Mouse (Mus musculus) cortical plate, adult 2 months (tissue): Measurements from ENCODE around the gene Lsg1. TPM values are rescaled to one million over a fixed set of nuclear protein-coding genes. Genes with fewer than 3 reads are reported as not detected.
A peak's percentile ranks its signal among the peaks of the same experiment; 100 is the strongest.

ENCODE experiments used
- H3K27ac ChIP-seq: fragments of 200-500 bp; 2 replicates; pipeline ENCODE4 v1.5.1; 2012; ENCODE audit warnings: low read length, control low read depth, inconsistent platforms; ENCODE audit not compliant: insufficient read depth
- H3K4me1 ChIP-seq: fragments of 200-500 bp; 2 replicates; pipeline ENCODE4 v1.6.1; 2011; ENCODE audit warnings: low read length; ENCODE audit not compliant: control insufficient read depth, insufficient read depth
- H3K4me3 ChIP-seq: fragments of 200-500 bp; 2 replicates; pipeline ENCODE4 v1.5.1; 2011; ENCODE audit warnings: mild to moderate bottlenecking, low read length, control low read depth; ENCODE audit not compliant: insufficient read depth
- CTCF ChIP-seq: fragments of 200-500 bp; IDR thresholded peaks from 2 replicates; pipeline ENCODE4 v1.5.1; 2011; ENCODE audit warnings: mild to moderate bottlenecking, control low read depth, low read length; ENCODE audit not compliant: insufficient read depth; ENCODE audit errors: extremely low read depth
- POLR2A ChIP-seq: fragments of 200-500 bp; IDR thresholded peaks from 2 replicates; pipeline ENCODE4 v1.6.1; 2011; ENCODE audit warnings: mild to moderate bottlenecking, low read length, control low read depth; ENCODE audit not compliant: insufficient read depth; ENCODE audit errors: extremely low read depth
- polyA plus RNA-seq: library from polyadenylated mRNA; depleted of rRNA; stranded (reverse); fragments of >200 nt; gene quantifications from 2 replicates; pipeline ENCODE4 v1.2.3, GENCODE M21; 2012

Gene Lsg1
- polyA plus RNA-seq, 1 experiment: 17.6 TPM

DNA sequence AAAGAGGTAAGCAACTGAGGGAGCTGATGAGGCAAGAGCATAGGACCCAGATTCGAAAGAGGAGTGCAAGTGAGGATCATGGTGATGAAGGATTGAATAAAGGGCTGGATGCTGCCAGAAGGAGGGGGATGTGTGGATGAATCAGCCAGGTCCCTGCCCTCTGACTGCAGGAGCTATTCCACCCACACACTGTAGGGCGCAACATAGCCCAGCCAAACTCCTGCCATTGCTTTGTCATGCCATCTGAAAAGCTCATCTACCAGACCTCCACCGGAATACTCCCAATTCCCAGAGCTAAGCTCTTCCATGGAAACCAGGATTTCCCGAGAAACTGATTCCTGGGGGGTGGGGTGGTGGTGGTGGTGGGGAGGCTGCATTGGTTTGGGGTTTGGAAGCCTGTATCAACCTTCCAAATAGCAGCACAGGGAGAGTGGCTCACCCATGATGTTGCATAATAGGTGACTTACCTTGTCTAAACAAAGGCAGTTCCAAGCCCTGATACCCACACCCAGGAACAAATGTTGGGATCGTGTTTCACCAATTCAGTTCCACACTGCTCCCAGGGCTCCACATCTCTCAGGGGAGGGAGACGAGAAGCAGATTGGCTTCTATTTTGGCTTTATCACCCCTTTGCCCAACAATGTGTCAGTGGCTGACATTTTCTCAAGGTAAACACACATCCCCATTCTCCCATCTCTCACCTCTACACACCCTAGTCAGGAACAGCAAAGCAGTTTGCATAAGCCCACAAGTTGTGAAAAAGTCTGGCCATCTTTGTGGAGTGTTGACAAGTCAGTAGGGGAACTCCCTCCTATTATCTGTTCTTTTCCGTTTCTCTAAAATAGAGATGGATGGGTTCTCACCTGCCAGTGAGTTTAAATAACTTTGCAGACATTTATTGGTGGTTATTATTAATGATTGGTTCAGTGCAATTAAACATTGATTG is 3.1 kb upstream of the Lsg1 start:
- no peak overlapping the region for H3K27ac ChIP-seq
- no peak overlapping the region for H3K4me3 ChIP-seq
- TF ChIP-seq CTCF (no peak), POLR2A (no peak)
- H3K4me1 ChIP-seq: no peaks in the 10 kb centered on the region; the same call in 1 of the 2 replicates

DNA sequence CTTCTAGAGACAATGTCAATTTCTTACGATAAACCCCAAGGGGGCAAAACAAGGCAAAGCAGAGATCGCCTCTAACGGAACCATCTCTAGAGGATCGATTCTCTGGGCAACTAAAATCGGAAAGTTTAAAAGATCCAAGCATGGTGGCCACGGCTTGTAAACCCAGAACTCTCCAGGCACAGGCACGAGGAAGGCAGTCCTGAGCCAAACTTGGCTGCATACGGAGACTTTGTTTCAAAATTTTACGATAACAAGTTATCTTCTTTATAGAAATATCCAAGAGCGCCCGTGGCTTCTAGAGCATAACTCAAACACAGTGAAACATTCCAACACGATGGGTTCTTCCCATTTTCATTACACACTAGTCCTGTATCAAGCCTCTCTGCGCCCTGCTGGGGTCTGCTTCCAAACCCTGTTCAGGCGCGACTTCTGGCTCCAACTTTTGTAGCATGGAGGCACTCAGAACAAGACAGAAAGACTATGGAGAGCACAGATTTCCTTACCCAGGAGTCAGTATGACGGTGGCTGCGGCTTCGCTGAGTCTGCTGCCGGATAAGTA is 378 bp downstream of the Lsg1 start:
- TF ChIP-seq CTCF: no peak
- TF ChIP-seq POLR2A: no peak
- Histone ChIP-seq H3K27ac (no peak overlapping the region), H3K4me1 (no peaks in the 10 kb centered on the region; the same call in 1 of the 2 replicates), H3K4me3 (peak overlapping the region; percentile 73)

DNA sequence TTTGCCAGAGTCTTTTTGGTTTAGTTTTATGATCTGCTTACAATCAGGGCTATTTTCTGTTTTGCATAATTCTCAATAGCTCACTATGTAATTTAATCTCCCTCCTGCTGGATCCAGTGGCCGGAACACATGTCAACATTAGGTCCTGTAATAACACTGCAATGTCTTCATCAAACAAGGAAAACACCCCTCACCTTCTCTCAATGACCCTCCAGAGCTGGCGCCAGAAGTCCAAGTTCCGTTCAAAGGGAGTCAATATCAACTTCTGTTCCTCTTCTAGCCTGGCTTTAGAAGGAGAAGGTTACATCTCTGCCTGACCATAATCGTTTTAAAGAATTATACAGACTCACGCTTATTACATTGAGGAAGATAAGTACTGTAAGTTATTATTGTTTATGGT is 6.6 kb downstream of the Lsg1 start:
- TF ChIP-seq POLR2A: no peak
- no peak for TF ChIP-seq CTCF
- Histone ChIP-seq H3K4me1 (no peaks in the 10 kb centered on the region), H3K4me3 (no peak overlapping the region), H3K27ac (no peak overlapping the region)

DNA sequence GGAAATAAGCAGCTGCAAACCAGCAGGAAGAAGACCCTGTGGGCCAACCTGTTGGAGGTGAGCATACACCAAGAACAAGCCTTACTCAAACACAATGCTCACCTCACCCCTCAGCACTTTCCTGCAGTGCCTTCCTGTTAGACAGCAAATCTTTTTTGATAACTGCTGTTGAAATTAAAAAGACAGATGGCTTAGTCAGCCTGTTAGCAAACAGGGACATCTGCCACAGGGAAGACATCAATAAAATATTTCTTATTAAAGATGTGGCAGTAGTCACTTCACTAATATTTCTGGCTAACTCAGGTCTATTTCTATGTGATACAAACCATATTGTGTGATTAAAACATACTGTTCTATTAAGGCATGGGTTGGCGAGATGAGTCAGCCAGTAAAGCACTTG is 11.0 kb downstream of the Lsg1 start:
- Histone ChIP-seq H3K4me1 (no peaks in the 10 kb centered on the region), H3K27ac (no peak overlapping the region), H3K4me3 (no peak overlapping the region)
- TF ChIP-seq CTCF (no peak), POLR2A (no peak)

DNA sequence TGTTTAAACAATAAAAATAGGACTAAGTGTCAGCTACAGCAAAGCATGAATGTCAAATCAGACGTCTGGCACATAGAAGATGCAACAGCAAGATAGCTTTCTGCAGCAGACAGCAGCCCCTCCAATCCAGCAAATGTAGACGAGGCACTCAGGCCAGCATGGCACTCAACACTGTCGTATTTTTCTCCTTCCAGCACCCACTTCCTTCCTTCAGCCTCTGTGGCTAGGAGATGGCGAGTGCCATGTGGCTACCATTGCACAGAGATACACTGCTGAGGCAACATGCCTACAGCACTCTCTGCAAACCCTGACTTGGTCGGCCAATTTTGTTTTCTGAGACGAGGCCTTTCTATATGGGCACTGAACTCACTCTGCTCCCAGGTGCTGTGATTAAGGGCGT is 11.6 kb downstream of the Lsg1 start:
- H3K4me1 ChIP-seq: no peaks in the 10 kb centered on the region
- no peak for TF ChIP-seq POLR2A
- no peak for TF ChIP-seq CTCF
- H3K27ac ChIP-seq: no peak overlapping the region
- no peak overlapping the region for H3K4me3 ChIP-seq

DNA sequence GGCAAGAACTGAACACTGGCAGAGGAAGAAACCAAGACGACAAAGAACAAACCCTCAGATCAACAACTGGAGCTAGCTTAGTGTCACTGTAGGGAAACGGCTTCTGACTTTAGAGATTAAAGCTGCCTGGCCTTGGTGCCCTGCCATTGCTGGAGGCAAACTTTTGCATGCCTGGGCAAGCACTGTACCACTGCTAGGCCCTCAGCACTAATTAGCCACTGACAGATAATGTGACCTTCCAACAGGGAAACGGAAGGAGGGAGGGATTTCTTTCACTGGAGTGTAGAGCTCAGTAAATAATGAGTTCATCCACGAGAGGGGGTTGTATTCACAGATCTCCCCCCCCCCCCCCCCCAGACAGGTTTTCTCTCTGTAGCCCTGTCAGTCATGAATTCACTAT is 15.2 kb downstream of the Lsg1 start:
- Histone ChIP-seq H3K27ac (no peak overlapping the region), H3K4me3 (no peak overlapping the region), H3K4me1 (no peaks in the 10 kb centered on the region)
- TF ChIP-seq CTCF (no peak), POLR2A (no peak)

DNA sequence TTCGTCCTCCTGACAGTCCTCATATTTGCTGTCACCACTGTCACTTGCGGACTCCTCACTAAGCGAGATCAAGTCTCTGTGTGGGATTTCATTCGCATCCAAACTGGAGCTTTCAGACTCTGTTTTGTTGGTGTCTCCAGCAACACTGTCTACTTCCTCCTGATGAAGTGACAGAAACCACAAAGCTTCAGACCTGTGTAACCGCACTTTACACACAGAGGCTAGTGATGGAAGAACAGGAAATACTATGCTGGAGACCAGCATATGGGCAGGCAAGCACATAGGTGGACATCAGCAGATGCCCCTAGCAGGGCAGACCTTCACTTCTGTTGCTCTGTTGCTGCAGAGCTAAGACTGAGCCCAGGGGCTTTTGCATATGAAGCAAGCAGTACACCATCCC is 16.0 kb downstream of the Lsg1 start:
- no peak for TF ChIP-seq POLR2A
- no peak overlapping the region for H3K4me3 ChIP-seq
- H3K27ac ChIP-seq: no peak overlapping the region
- H3K4me1 ChIP-seq: no peaks in the 10 kb centered on the region

DNA sequence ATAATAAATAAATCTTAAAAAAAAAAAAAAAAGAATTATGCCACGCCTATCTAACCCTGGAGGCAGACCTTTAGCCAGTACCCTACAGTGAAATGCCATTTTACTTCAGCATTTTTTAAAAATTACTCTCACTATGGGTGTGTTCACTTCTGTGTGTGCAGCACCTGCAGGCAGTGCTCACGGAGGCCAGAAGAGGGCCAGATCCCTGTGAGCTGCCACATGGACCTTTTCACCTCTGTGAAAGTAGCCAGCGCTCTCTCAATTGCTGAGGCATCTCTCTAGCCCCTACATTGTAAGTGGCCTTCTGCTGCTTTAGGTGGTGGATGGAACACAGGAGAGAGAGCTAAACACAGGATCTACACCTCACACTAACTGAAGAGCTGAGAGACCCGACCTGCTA is 17.2 kb downstream of the Lsg1 start:
- Histone ChIP-seq H3K4me3 (no peak overlapping the region), H3K4me1 (no peaks in the 10 kb centered on the region), H3K27ac (no peak overlapping the region)
- TF ChIP-seq POLR2A (no peak), CTCF (no peak)

DNA sequence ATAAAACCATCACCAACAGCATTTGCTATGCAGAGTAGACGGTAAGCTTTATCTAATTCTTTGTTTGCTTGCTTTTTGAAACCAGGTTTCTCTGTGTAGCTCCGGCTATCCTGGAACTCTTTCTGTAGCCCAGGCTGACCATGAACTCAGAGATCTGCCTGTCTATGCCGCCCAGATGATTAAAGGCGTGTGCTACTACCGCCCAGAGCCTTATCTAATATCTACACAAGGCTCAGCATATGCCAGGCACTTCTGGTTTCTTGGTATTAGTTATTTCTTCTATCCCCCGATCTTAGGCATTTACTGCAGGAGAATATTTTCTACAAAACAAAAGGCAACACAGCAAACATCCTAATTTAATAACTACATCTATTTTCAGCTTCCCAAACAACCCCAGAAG is 21.8 kb downstream of the Lsg1 start:
- no peaks in the 10 kb centered on the region for H3K4me1 ChIP-seq
- no peak overlapping the region for H3K4me3 ChIP-seq
- TF ChIP-seq CTCF (no peak), POLR2A (no peak)
- no peak overlapping the region for H3K27ac ChIP-seq

DNA sequence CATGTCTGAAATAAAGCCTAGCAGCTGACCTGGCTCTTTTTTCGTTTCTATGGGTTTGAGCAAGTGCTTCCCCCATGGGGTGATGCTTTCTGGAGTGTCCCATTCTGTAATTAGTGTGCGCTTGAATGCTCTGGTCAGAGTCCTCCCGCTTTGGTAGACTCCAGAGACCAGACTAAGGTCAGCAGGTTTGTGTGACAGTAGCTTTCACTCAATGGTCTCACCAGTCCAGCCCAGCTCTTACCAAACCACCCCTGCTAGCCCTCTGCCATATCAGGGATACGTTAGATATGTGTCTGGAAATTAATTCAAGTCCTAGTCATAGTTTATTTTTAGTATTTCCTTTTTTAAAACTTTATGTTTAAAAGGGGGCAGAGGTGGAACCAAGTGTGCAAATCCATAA is 26.8 kb downstream of the Lsg1 start:
- no peak overlapping the region for H3K4me3 ChIP-seq
- H3K4me1 ChIP-seq: no peaks in the 10 kb centered on the region
- TF ChIP-seq POLR2A (no peak), CTCF (no peak)
- H3K27ac ChIP-seq: no peak overlapping the region
